Mouse (Mus musculus) Patski (cell line): ENCODE data around the gene Wnt11. TPM values are rescaled to one million over a fixed set of nuclear protein-coding genes. Genes with fewer than 3 reads are reported as not detected.

Experiments
- ATAC-seq: fragments of 100-300 bp; one replicate; pipeline ENCODE4 v1.8.0; 2021
- CTCF ChIA-PET: fragments of 350-600 bp; sonication (Branson Sonifier 250); formaldehyde crosslinking; loops from one replicate; lab custom pipeline; 2022; ENCODE audit warnings: inconsistent platforms; lab: Charles Lee
- POLR2A ChIA-PET: fragments of 350-600 bp; sonication (Branson Sonifier 250); formaldehyde crosslinking; loops from one replicate; lab custom pipeline; 2022; ENCODE audit warnings: antibody characterized with exemption, inconsistent platforms; lab: Charles Lee
- DNase-seq: peaks from one replicate; pipeline ENCODE4 v3.0.0-alpha.2; 2011; ENCODE audit warnings: low read depth, low spot score
- H3K27me3 ChIP-seq: fragments of 371-371 bp; one replicate; pipeline ENCODE4 v1.5.1; 2021
- CTCF ChIP-seq: fragments of 100-300 bp; IDR thresholded peaks from one replicate; pipeline ENCODE4 v1.5.1; 2021
- in situ Hi-C: fragments of 300-500 bp; cut with MboI; formaldehyde crosslinking; loops from 3 replicates; pipeline ENCODE4 v1.11.1; 2018; ENCODE audit warnings: low pct_unique_long_range_greater_than_20kb, mixed read lengths
- polyA plus RNA-seq: library from polyadenylated mRNA; unstranded; gene quantifications from one replicate; pipeline ENCODE4 v1.2.3, GENCODE M21; 2021

The Wnt11 gene
- polyA plus RNA-seq, 1 experiment from 2014 or later = 0.14 TPM

GRCm38 (mm10) chr7:98862994-98863393 lies 28.1 kb downstream of the Wnt11 start:
- peaks cover 3% of the 10 kb centered on the region for H3K27me3 ChIP-seq
- in situ Hi-C loops = no loop called here
- DNase-seq (no peak), ATAC-seq (no peak)
- POLR2A ChIA-PET = interaction anchor here (0.6 kb wide), 1 partner anchor 8 kb away, joined by 3 read pairs; no protein-coding TSS in a partner anchor
- CTCF ChIA-PET = interaction anchor here (1.3 kb wide), 1 partner anchor 217 kb away, joined by 4 read pairs; no protein-coding TSS in a partner anchor
- no peak for TF ChIP-seq CTCF

GRCm38 (mm10) chr7:98863969-98864718 lies 29.2 kb downstream of the Wnt11 start:
- CTCF ChIA-PET = no interaction called here
- no peak for ATAC-seq
- POLR2A ChIA-PET = interaction anchor here (0.6 to 0.7 kb wide), 2 partner anchors 7 to 306 kb away, joined by 3 read pairs; no protein-coding TSS in a partner anchor
- no peak for DNase-seq
- in situ Hi-C loops = no loop called here
- H3K27me3 ChIP-seq = peaks cover 3% of the 10 kb centered on the region
- TF ChIP-seq CTCF = no peak

- POLR2A ChIA-PET = no interaction called here
- DNase-seq = no peak
- TF ChIP-seq CTCF = no peak
- H3K27me3 ChIP-seq = peaks cover 10% of the 10 kb centered on the region
- in situ Hi-C loops = no loop called here
- ATAC-seq = no peak
- CTCF ChIA-PET = no interaction called here
Measured at GRCm38 (mm10) chr7:98867053-98867793, 32.3 kb downstream of the Wnt11 start.

- TF ChIP-seq CTCF = no peak
- DNase-seq = no peak
- in situ Hi-C loops = no loop called here
- H3K27me3 ChIP-seq = peaks cover 10% of the 10 kb centered on the region
- no peak for ATAC-seq
- ChIA-PET CTCF (no interaction called here), POLR2A (no interaction called here)
Measured at GRCm38 (mm10) chr7:98867794-98868150, 32.9 kb downstream of the Wnt11 start.

GRCm38 (mm10) chr7:98869070-98869469 lies 34.2 kb downstream of the Wnt11 start:
- in situ Hi-C loops = no loop called here
- DNase-seq (no peak), ATAC-seq (no peak)
- ChIA-PET CTCF (no interaction called here), POLR2A (no interaction called here)
- peaks cover 8% of the 10 kb centered on the region for H3K27me3 ChIP-seq
- TF ChIP-seq CTCF = no peak

GRCm38 (mm10) chr7:98870791-98871190 lies 35.9 kb downstream of the Wnt11 start:
- TF ChIP-seq CTCF = no peak
- CTCF ChIA-PET = interaction anchor here (1.6 to 1.9 kb wide), 2 partner anchors 16 to 18 kb away, joined by 3 to 5 read pairs; no protein-coding TSS in a partner anchor
- no peak for DNase-seq
- in situ Hi-C loops = no loop called here
- peaks cover 7% of the 10 kb centered on the region for H3K27me3 ChIP-seq
- ATAC-seq = no peak
- POLR2A ChIA-PET = no interaction called here

GRCm38 (mm10) chr7:98871882-98872281 lies 37.0 kb downstream of the Wnt11 start:
- CTCF ChIA-PET = interaction anchor here (0.6 to 1.9 kb wide), 3 partner anchors 15 to 1117 kb away, joined by 3 to 5 read pairs (median 3); no protein-coding TSS in a partner anchor
- POLR2A ChIA-PET = interaction anchor here (0.7 kb wide), 1 partner anchor 8 kb away, joined by 3 read pairs; no protein-coding TSS in a partner anchor
- DNase-seq (no peak), ATAC-seq (no peak)
- TF ChIP-seq CTCF = no peak
- in situ Hi-C loops = no loop called here
- peaks cover 7% of the 10 kb centered on the region for H3K27me3 ChIP-seq

GRCm38 (mm10) chr7:98873316-98873715 lies 38.4 kb downstream of the Wnt11 start:
- H3K27me3 ChIP-seq = peaks cover 7% of the 10 kb centered on the region
- TF ChIP-seq CTCF = no peak
- DNase-seq (no peak), ATAC-seq (no peak)
- in situ Hi-C loops = no loop called here
- ChIA-PET CTCF (no interaction called here), POLR2A (no interaction called here)

GRCm38 (mm10) chr7:98874411-98874951 lies 39.6 kb downstream of the Wnt11 start:
- DNase-seq (no peak), ATAC-seq (no peak)
- TF ChIP-seq CTCF = no peak
- in situ Hi-C loops = no loop called here
- ChIA-PET CTCF (no interaction called here), POLR2A (interaction anchor here (0.6 to 0.7 kb wide), 2 partner anchors 129 to 178 kb away, joined by 3 to 4 read pairs; no protein-coding TSS in a partner anchor)
- H3K27me3 ChIP-seq = peaks cover 7% of the 10 kb centered on the region

GRCm38 (mm10) chr7:98875390-98875990 lies 40.6 kb downstream of the Wnt11 start:
- CTCF ChIA-PET = no interaction called here
- POLR2A ChIA-PET = interaction anchor here (0.7 kb wide), 1 partner anchor 14 kb away, joined by 3 read pairs; no protein-coding TSS in a partner anchor
- no peaks in the 10 kb centered on the region for H3K27me3 ChIP-seq
- in situ Hi-C loops = no loop called here
- TF ChIP-seq CTCF = no peak
- DNase-seq = no peak
- no peak for ATAC-seq
